Mouse (Mus musculus) myocyte (in vitro differentiated cells): ENCODE measurements around the gene Tysnd1.

Experiments used
- CEBPB ChIP-seq: IDR thresholded peaks from 2 replicates; pipeline ENCODE4 v1.6.1; 2011; ENCODE audit warnings: mild to moderate bottlenecking, moderate library complexity; ENCODE audit not compliant: poor library complexity, insufficient read depth, severe bottlenecking
- E2F4 ChIP-seq: IDR thresholded peaks from one replicate; pipeline ENCODE4 v1.6.1; 2011; ENCODE audit warnings: mild to moderate bottlenecking, control low read depth, moderate library complexity; ENCODE audit not compliant: insufficient read depth
- MYOG ChIP-seq, 3 experiments: IDR thresholded peaks; one replicate each; pipeline ENCODE4 v1.6.1; 2011; ENCODE audit warnings: control low read depth in 2 of 3, low read depth in 2 of 3, mild to moderate bottlenecking in 2 of 3; ENCODE audit not compliant: insufficient read length in 2 of 3, control insufficient read depth in 1 of 3, insufficient read depth in 1 of 3
- POLR2A ChIP-seq: IDR thresholded peaks from one replicate; pipeline ENCODE4 v1.6.1; 2011; ENCODE audit warnings: low read depth, mild to moderate bottlenecking, control low read depth, moderate library complexity; ENCODE audit not compliant: insufficient read length
- POLR2AphosphoS2 ChIP-seq: IDR thresholded peaks from one replicate; pipeline ENCODE4 v1.6.1; 2011; ENCODE audit warnings: low read depth, control low read depth; ENCODE audit not compliant: insufficient read length
- TCF12 ChIP-seq: IDR thresholded peaks from one replicate; pipeline ENCODE4 v1.6.1; 2011; ENCODE audit warnings: mild to moderate bottlenecking, control low read depth; ENCODE audit not compliant: poor library complexity, insufficient read depth, severe bottlenecking
- USF1 ChIP-seq: IDR thresholded peaks from one replicate; pipeline ENCODE4 v1.6.1; 2011; ENCODE audit warnings: low read depth, mild to moderate bottlenecking, control low read depth, moderate library complexity

GRCm38 (mm10) chr10:61675935-61676334, 19.4 kb upstream of the Tysnd1 start:
- TF ChIP-seq POLR2A (no peak), POLR2AphosphoS2 (no peak), TCF12 (no peak), USF1 (no peak), E2F4 (no peak), CEBPB (no peak), MYOG (IDR thresholded peaks at IDR 0.05; ENCODE audit: control insufficient read depth in 1 of 3, insufficient read depth in 1 of 3, insufficient read length in 2 of 3, low read depth in 2 of 3) (no peak)
